Mouse (Mus musculus) hematopoietic stem cell, adult 5-6 weeks (primary cell): ENCODE data around the gene St3gal2. TPM values are rescaled to one million over a fixed set of nuclear protein-coding genes. Genes with fewer than 3 reads are reported as not detected.
"Not testable (repeated sequence)": the region's sequence is repeated elsewhere in the genome, so short reads cannot be mapped to it uniquely, and the experiment has no call there.

Experiments used
- ATAC-seq, 2 experiments: fragments of 125-278 bp in 1 of 2; replicated peaks in 1 of 2; 2 replicates each; pipeline ENCODE4 v1.8.0; 2016 to 2017; ENCODE audit warnings: inconsistent platforms in 2 of 2, mild to moderate bottlenecking in 2 of 2, moderate number of reproducible peaks in 2 of 2, low read depth in 1 of 2, moderate TSS enrichment in 1 of 2; ENCODE audit not compliant: low FRiP score in 2 of 2, poor library complexity in 2 of 2, severe bottlenecking in 2 of 2, insufficient read depth in 1 of 2, low TSS enrichment in 1 of 2
- total RNA-seq: library from RNA; stranded (forward); fragments of 172-1452, 232-1000 nt; gene quantifications from 2 replicates; pipeline ENCODE4 v1.2.3, GENCODE M21; 2017

The St3gal2 gene
- total RNA-seq, 1 experiment from 2014 or later: 7.1 TPM

DNA sequence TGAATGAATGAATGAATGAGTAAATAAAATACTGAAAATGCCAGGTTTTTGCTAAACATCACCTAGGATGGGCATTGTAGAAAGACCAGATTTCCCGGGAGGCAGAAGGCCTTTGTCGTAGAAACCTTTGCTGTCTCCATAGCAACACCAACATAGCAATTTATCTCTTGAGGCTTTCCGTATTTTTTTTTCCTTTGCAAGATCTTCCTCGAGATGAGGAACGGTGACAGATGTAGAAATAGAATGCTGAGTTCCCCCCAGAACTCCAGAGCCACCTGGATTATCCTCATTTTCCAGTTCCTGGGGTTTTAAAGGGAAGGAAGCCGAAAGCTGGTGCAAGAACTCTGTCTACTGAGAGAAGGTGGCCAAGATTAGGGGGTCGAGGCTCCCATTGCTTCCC lies 44.9 kb downstream of the St3gal2 start:
- ATAC-seq: no peak

DNA sequence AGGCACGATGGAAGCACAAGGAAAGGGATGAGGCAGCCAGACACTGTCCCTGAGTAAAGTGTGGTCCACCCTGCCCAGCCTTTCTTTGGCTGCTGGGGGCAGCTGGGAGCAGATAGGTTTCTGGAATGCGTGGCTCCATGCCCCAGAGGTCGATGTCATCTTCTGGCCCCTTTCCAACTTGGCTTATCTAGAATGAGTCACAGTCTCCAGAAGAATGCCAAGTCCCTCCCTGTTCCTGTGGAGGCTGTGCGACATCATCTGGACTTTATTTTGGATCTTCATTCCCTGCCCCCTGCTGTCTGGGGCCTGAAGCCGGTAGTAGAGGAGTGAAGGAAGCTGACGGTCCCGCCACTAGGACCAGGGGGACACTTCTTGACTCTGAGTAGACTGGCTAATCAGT lies 45.9 kb downstream of the St3gal2 start:
- no peak for ATAC-seq

DNA sequence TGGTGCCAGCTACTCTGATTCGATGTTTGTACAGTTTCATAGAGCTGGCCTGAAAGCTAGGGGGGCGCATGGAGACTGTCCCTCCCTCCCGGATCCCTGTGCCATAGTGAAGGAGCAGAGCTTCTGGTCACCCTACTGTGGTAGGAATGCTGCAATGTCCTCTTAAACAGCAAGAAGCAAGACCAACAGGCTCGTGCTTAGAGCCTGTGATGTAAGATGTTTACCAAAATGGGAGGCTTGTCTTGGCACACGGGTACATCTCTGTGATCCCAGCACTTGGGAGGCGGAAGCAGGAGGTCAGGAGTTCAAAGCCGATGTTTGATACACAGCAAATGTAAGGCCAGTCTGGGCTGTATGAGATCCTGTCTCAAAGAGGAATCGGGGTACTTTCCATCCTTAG lies 46.9 kb downstream of the St3gal2 start:
- no peak for ATAC-seq

DNA sequence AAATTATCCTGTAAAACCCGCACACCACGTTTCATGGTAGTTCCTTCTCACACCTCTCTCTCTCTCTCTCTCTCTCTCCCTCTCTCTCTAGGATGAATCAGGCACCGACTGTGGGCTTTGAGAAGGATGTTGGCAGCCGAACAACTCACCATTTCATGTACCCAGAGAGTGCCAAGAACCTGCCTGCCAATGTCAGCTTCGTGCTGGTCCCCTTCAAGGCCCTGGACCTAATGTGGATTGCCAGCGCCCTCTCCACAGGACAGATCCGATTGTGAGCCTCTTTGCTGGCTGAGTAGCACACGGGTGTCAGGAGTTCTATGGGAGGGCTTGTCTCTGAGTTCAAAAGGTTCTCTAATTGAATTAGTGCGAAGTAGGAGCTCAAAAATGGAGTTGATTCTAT lies 47.6 kb downstream of the St3gal2 start:
- ATAC-seq: no peak

DNA sequence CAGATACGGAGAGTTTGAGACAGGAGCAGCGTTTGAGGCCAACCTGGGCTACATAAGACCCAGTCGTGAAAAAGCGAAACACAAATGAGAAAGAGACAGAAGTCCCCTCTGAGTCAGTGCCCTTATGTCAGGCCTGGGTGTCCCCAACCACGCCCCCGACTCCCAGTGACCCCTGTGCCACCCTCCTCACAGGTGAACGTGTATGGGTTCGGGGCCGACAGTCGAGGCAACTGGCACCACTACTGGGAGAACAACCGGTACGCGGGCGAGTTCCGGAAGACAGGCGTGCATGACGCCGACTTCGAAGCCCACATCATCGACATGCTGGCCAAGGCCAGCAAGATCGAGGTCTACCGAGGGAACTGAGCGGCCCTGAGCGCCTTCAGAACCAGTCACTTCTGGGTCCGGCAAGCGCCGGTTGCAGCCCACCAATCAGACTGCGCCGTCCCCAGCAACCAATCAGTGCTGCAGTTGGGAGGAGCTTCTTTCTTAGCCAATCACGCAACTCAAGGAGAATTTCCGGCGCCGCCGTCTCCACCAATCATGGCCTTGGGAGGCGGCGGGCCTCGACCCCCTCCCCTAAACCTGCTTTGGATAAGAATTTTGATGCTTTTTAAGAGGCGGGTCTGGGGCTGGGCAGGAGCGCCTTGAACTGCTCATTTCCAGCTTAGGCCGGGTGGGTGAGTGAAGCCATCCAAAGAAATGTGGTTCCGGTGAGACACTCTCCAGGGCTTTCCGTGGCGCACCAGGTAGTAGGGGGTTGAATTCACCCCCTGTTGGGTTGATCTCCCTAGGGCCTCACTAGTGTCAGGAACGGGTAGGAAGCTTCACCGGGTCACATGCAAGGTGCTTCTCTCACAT lies 50.4 kb downstream of the St3gal2 start:
- peak; percentile 95 to 98 for ATAC-seq

DNA sequence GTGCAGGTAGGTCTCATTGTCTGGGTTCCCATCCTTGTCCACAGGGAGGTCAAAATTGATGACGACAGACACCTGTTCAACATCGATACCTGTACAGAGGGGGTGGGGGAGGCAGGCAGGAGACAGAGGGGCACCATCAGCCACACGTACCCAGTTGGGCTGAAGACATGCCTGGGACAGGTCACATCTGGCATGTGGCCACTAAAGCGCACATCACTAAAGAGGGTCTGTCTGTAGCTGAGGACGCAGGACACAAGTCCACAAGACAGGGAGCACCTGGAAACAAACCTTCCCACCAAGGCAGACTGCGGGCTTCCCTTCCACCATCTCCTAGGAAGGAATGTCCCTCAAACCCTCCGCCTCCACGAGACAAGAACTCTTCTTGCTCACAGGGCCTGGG lies 56.8 kb downstream of the St3gal2 start:
- ATAC-seq: not testable (repeated sequence)

DNA sequence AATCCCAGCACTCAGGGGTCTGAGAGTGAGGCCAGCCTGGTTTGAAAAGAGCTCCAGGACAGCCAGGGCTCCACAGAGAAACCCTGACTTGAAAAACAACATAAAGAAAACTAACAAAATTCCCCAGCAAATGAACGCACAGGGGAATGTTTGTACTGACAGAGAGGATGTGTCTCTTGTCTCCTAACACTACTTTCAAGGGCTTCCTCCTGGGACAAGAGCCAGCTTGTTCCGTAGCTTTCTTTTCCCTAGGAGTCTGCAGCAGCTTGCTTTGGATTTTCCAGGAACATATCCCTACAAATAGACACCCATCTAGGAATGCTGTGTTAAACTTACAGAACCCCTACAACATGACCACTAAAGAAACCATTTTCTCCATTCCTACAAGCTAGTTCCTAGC lies 58.3 kb downstream of the St3gal2 start:
- not testable (repeated sequence) for ATAC-seq

DNA sequence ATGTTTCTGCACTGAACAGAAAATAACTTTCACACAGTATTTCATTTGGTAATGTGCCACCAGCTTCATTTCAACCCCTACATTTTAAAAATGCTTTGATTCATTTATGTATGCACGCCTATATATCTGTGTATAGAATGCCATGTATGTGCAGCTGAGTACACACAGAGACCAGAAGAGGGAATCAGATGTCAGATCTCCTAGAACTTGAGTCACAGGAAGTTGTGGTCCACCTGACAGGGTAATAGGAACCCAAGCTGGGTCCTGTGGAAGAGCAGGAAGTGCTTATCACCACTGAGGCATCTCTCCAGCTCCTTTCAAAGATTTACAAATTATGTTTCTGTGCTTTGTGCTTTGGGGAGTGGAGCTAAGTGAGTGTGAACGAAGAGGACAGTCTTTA lies 61.6 kb downstream of the St3gal2 start:
- ATAC-seq: peak in 1 of 2 experiments; percentile 39; a peak in 1 of 4 replicates

DNA sequence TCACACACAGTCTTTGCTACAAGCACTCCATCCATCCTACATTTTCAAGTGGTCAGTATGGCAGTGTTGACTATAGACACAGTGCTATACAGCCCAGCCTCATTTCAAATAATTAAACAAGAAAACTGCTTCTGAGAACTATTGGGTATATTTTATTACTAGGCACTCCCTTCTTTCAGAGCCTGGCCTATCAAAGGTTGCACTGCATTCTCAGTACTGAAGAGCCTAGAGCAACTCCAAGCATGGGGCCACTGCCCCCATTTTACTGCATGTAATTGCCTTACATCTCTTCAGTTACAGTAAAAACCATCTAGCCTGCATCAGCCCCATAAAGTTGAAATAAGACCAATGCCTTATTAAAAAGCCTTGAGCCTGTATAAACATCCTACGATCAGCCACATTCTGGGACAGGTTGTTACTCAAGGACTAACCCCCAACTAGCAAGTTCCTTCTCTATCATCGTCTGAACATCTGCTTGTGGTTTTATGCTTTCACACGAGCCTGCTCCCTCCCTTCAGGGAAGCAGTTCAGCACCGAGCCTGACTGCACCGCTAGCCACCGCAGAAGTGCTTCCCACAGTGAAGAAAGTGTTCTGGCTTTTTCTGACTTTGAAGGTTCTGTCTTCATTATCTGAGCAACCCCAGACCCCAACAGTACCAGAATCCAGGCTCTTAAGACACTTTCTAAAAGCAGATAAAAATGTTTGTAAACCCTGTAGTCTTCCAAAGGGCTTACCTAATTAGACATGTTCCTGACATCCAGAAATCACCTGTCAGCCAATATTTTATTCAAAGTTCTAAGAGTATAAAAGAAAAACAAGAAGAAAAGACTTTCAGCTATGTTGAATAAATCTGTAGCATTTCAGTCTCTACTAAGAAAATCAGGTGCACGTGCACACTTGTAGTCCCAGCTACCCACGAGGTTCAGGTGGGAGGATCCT lies 68.4 kb downstream of the St3gal2 start:
- ATAC-seq: peak; percentile 86 to 91

DNA sequence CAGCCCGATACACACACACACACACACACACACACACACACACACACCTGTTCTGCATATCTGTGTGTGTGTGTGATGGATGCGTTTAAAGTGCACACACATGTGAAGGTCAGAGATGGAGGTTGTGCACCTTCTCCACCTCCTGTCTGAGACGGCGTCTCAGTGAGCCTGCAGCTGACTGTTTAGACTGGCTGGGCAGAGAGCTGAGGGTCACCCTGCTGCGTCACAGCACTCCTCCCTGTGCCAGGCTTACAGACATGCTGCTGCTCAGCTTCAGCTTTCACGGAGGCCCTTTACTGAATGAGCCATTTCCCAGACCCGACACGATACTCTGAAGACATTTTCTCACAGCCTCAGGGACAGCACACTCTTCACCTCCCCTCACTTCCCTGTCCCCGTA lies 70.3 kb downstream of the St3gal2 start:
- no peak for ATAC-seq

DNA sequence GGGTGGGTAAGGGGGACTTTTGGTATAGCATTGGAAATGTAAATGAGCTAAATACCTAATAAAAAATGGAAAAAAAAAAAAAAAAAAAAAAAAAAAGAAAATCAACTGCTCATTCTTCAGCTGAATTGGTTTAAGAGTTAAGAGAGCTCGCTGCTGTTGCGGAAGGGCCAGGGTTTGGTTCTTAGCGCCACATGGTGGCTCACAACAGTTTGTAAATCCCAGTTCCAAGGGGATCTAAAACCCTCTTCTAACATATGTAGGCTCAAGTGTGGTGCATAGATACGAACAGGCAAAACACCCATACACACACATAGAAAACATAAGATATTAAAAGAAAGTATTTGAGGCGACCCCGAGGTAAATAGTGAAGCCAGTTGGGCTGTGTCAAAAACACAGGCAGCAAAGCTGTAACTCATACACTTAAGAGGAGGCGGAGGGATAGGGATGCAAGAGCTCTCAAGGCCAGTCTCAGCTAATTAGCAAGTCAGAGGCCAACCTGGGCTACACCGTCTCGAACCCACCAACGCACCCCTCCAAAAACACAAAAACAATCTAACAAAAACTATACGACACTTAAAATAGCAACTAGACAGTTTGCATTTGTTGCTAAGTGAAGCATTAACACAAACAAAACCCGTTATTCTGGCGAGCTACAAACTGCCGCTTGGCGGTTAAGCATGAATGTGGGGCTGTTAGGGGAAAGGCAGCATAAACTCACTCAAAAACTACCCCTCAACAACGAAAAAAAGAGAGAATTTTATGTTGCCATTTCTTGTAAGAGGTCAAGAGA lies 77.1 kb downstream of the St3gal2 start:
- no peak for ATAC-seq

DNA sequence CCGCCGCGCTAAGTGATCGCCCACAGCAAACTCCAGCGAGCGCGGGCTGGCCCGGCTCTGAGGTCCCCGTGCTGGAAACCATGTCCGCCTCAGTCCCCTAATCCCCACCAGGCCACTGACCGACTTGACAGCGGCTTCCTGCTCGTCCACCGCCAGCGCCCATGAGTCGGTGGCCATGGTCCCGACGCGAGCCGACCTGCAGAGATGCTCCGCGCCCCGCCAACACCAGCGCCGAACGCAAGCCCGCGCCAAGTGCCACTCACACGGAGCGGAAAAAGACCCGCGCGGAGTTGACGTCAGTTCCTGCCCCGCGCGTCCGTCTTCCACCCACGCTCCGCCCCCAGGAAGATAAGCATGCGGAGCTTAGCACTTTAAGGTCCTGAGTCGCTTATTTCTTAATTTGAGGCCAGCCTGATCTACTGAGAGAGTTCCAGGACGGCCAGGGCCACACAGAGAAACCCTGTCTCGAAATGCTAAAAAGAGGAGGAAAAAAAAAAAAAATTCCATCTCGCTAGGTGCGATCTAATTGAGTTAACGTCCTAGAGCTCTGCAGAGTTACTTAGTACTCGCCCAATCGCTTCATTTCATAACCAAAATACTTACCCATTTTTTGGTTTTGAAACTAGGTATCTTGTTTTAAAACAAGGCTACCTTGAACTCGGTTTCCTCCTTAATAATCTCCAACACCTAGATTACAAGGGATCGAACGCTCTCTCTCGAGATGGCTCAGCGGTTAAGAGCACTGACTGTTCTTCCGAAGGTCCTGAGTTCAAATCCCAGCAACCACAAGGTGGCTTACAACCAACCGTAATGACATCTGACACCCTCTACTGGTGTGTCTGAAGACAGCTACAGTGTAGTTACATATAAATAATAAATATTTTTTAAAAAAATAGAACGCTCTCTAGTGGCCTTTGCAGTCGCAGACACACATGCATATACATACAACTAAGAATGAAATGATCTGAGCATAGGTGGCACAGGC lies 78.1 kb downstream of the St3gal2 start, which contains the start of gene Ddx19a:
Ddx19a (minus strand) TSS at position 254 of the 985 bp plus-strand sequence.
- ATAC-seq: peak; percentile 95 to 98

DNA sequence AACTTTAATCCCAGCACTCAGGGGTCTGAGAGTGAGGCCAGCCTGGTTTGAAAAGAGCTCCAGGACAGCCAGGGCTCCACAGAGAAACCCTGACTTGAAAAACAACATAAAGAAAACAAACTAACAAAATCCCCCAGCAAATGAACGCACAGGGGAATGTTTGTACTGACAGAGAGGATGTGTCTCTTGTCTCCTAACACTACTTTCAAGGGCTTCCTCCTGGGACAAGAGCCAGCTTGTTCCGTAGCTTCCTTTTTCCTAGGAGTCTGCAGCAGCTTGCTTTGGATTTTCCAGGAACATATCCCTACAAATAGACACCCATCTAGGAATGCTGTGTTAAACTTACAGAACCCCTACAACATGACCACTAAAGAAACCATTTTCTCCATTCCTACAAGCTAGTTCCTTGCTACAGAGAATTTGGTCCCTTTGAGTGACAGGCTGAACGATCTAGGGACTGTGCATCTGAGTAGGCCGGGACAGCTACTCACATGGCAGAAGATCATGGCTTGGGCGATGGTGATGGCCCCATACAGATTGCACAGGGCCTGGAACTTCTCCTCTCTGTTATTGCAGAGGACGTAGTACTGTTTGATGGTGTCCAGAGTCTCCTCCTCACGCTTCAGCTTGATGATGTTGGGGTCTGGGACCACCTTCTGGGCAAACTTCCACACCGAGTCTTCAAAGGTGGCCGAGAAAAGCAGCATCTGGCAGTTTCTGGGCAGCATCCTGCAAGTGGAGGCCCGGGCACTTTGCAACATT lies 90.7 kb downstream of the St3gal2 start:
- ATAC-seq: not testable (repeated sequence)
